Mouse (Mus musculus): ENCODE results near the gene Tpra1.

The Tpra1 gene

GRCm38 (mm10) chr6:88901947-88902820 is at the start of gene Tpra1:
Tpra1 (plus strand) TSS chr6:88902251.
- in situ Hi-C loops (cut with MseI, MboI): no loop called here

GRCm38 (mm10) chr6:88854509-88854908 is 47.5 kb upstream of the Tpra1 start:
- in situ Hi-C loops (cut with MseI, MboI): loop anchor here in 1 of 2 experiments (10.0 kb wide), 1 partner anchor 300 kb away; no protein-coding TSS in a partner anchor

GRCm38 (mm10) chr6:88855636-88856035 is 46.4 kb upstream of the Tpra1 start:
- in situ Hi-C loops (cut with MseI, MboI): loop anchor here (5.0 to 10.0 kb wide), 2 partner anchors 298 to 301 kb away; no protein-coding TSS in a partner anchor

GRCm38 (mm10) chr6:88857249-88857648 is 44.8 kb upstream of the Tpra1 start:
- in situ Hi-C loops (cut with MseI, MboI): loop anchor here (5.0 to 10.0 kb wide), 2 partner anchors 300 to 302 kb away; no protein-coding TSS in a partner anchor

- in situ Hi-C loops (cut with MseI, MboI): loop anchor here (5.0 to 10.0 kb wide), 2 partner anchors 301 to 303 kb away; no protein-coding TSS in a partner anchor
These were observed 44.2 kb upstream of the Tpra1 start for GRCm38 (mm10) chr6:88857830-88858229.

GRCm38 (mm10) chr6:88858341-88858740 is 43.7 kb upstream of the Tpra1 start:
- in situ Hi-C loops (cut with MseI, MboI): loop anchor here (5.0 to 10.0 kb wide), 2 partner anchors 301 to 304 kb away; no protein-coding TSS in a partner anchor

GRCm38 (mm10) chr6:88860914-88861313 is 41.1 kb upstream of the Tpra1 start:
- in situ Hi-C loops (cut with MseI, MboI): no loop called here

GRCm38 (mm10) chr6:88865704-88866103 is 36.3 kb upstream of the Tpra1 start:
- in situ Hi-C loops (cut with MseI, MboI): no loop called here

GRCm38 (mm10) chr6:88869459-88869858 is 32.6 kb upstream of the Tpra1 start:
- in situ Hi-C loops (cut with MseI, MboI): no loop called here

- in situ Hi-C loops (cut with MseI, MboI): no loop called here
These were observed 31.5 kb upstream of the Tpra1 start for GRCm38 (mm10) chr6:88870594-88870993.

- in situ Hi-C loops (cut with MseI, MboI): no loop called here
These were observed 30.5 kb upstream of the Tpra1 start for GRCm38 (mm10) chr6:88871546-88871945.

GRCm38 (mm10) chr6:88872811-88873210 is 29.2 kb upstream of the Tpra1 start:
- in situ Hi-C loops (cut with MseI, MboI): no loop called here

GRCm38 (mm10) chr6:88873965-88874867 is 27.8 kb upstream of the Tpra1 start:
- in situ Hi-C loops (cut with MseI, MboI): no loop called here

GRCm38 (mm10) chr6:88874868-88875508 is 27.1 kb upstream of the Tpra1 start, which contains the start of gene Podxl2:
Podxl2 (minus strand) TSS chr6:88875044.
- in situ Hi-C loops (cut with MseI, MboI): no loop called here

GRCm38 (mm10) chr6:88879471-88879870 is 22.6 kb upstream of the Tpra1 start:
- in situ Hi-C loops (cut with MseI, MboI): no loop called here

GRCm38 (mm10) chr6:88881334-88881733 is 20.7 kb upstream of the Tpra1 start:
- in situ Hi-C loops (cut with MseI, MboI): no loop called here

- in situ Hi-C loops (cut with MseI, MboI): no loop called here
These were observed 17.9 kb upstream of the Tpra1 start for GRCm38 (mm10) chr6:88884195-88884594.

- in situ Hi-C loops (cut with MseI, MboI): no loop called here
These were observed 17.4 kb upstream of the Tpra1 start for GRCm38 (mm10) chr6:88884690-88885089.

- in situ Hi-C loops (cut with MseI, MboI): no loop called here
These were observed 16.2 kb upstream of the Tpra1 start for GRCm38 (mm10) chr6:88885644-88886416.

GRCm38 (mm10) chr6:88886417-88886967 is 15.6 kb upstream of the Tpra1 start:
- in situ Hi-C loops (cut with MseI, MboI): no loop called here
